Mouse (Mus musculus): ENCODE data around the gene Aaed1. TPM values are rescaled to one million over a fixed set of nuclear protein-coding genes. Genes with fewer than 3 reads are reported as not detected.
"Not testable (repeated sequence)": the region's sequence is repeated elsewhere in the genome, so short reads cannot be mapped to it uniquely, and the experiment has no call there.

The Aaed1 gene
- polyA plus RNA-seq, 1 experiment from 2014 or later, result 37.8 TPM

- WGBS (ENCODE audit: insufficient replicate concordance), result 90% methylated on average over 7 of the region's 7 CpGs
- no peak for TF ChIP-seq EP300 (IDR thresholded peaks at IDR 0.05; ENCODE audit: low read depth)
- Histone ChIP-seq H3K36me3 (replicated peaks; ENCODE audit: insufficient read depth, low read length) (0 out of 2 replicates have a peak, but pooled peaks cover 2% of the 10 kb centered on the region), H3K4me3 (ENCODE audit: low read depth, low read length) (no peak overlapping the region), H3K4me2 (ENCODE audit: low read depth, low read length) (no peak overlapping the region), H3K9ac (replicated peaks) (no peak overlapping the region), H3K4me1 (ENCODE audit: insufficient read depth) (no peaks in the 10 kb centered on the region), H3K9me3 (ENCODE audit: low read length) (no peaks in the 10 kb centered on the region), H3K27ac (ENCODE audit: low read depth) (no peak overlapping the region), H3K27me3 (ENCODE audit: insufficient read depth, low read length) (no peaks in the 10 kb centered on the region)
- DNase-seq, result no peak
- no peak for ATAC-seq
Measured at GRCm38 (mm10) chr13:64259903-64260302, 52.6 kb downstream of the Aaed1 start.

- Histone ChIP-seq H3K4me2 (ENCODE audit: low read depth, low read length) (no peak overlapping the region), H3K4me3 (ENCODE audit: low read depth, low read length) (no peak overlapping the region), H3K27ac (ENCODE audit: low read depth) (no peak overlapping the region), H3K4me1 (ENCODE audit: insufficient read depth) (no peaks in the 10 kb centered on the region), H3K9me3 (ENCODE audit: low read length) (no peaks in the 10 kb centered on the region), H3K27me3 (ENCODE audit: insufficient read depth, low read length) (no peaks in the 10 kb centered on the region), H3K36me3 (replicated peaks; ENCODE audit: insufficient read depth, low read length) (0 out of 2 replicates have a peak, but pooled peaks cover 2% of the 10 kb centered on the region), H3K9ac (replicated peaks) (no peak overlapping the region)
- DNase-seq (no peak), ATAC-seq (no peak)
- 83% methylated on average over 4 of the region's 4 CpGs for WGBS (ENCODE audit: insufficient replicate concordance)
- no peak for TF ChIP-seq CTCF (IDR thresholded peaks at IDR 0.05; ENCODE audit: low read depth)
- TF ChIP-seq EP300 (IDR thresholded peaks at IDR 0.05; ENCODE audit: low read depth), result no peak
Measured at GRCm38 (mm10) chr13:64258516-64258821, 54.0 kb downstream of the Aaed1 start.

- no peaks in the 10 kb centered on the region for H3K9me3 ChIP-seq (ENCODE audit: low read length)
- no peak overlapping the region for H3K4me2 ChIP-seq (ENCODE audit: low read depth, low read length)
- H3K9ac ChIP-seq (replicated peaks), result no peak overlapping the region
- no peak overlapping the region for H3K27ac ChIP-seq (ENCODE audit: low read depth)
- no peaks in the 10 kb centered on the region for H3K27me3 ChIP-seq (ENCODE audit: insufficient read depth, low read length)
- no peak for DNase-seq
- TF ChIP-seq CTCF (IDR thresholded peaks at IDR 0.05; ENCODE audit: low read depth), result no peak
- TF ChIP-seq EP300 (IDR thresholded peaks at IDR 0.05; ENCODE audit: low read depth), result no peak
- no peak overlapping the region for H3K4me3 ChIP-seq (ENCODE audit: low read depth, low read length)
- WGBS (ENCODE audit: insufficient replicate concordance), result 70% methylated on average over 5 of the region's 5 CpGs
- no peak for ATAC-seq
- 0 out of 2 replicates have a peak, but pooled peaks cover 2% of the 10 kb centered on the region for H3K36me3 ChIP-seq (replicated peaks; ENCODE audit: insufficient read depth, low read length)
- H3K4me1 ChIP-seq (ENCODE audit: insufficient read depth), result no peaks in the 10 kb centered on the region
Measured at GRCm38 (mm10) chr13:64257814-64258515, 54.5 kb downstream of the Aaed1 start.

- H3K4me2 ChIP-seq (ENCODE audit: low read depth, low read length), result no peak overlapping the region
- no peak overlapping the region for H3K27ac ChIP-seq (ENCODE audit: low read depth)
- H3K36me3 ChIP-seq (replicated peaks; ENCODE audit: insufficient read depth, low read length), result 0 out of 2 replicates have a peak, but pooled peaks cover 2% of the 10 kb centered on the region
- ATAC-seq (no peak), DNase-seq (no peak)
- no peaks in the 10 kb centered on the region for H3K9me3 ChIP-seq (ENCODE audit: low read length)
- 76% methylated on average over 12 of the region's 12 CpGs for WGBS (ENCODE audit: insufficient replicate concordance)
- no peak overlapping the region for H3K9ac ChIP-seq (replicated peaks)
- H3K4me1 ChIP-seq (ENCODE audit: insufficient read depth), result no peaks in the 10 kb centered on the region
- TF ChIP-seq CTCF (IDR thresholded peaks at IDR 0.05; ENCODE audit: low read depth) (no peak), EP300 (IDR thresholded peaks at IDR 0.05; ENCODE audit: low read depth) (no peak)
- H3K4me3 ChIP-seq (ENCODE audit: low read depth, low read length), result no peak overlapping the region
- no peaks in the 10 kb centered on the region for H3K27me3 ChIP-seq (ENCODE audit: insufficient read depth, low read length)
Measured at GRCm38 (mm10) chr13:64257010-64257813, 55.3 kb downstream of the Aaed1 start.

- H3K4me2 ChIP-seq (ENCODE audit: low read depth, low read length); H3K9ac ChIP-seq (replicated peaks); H3K27me3 ChIP-seq (ENCODE audit: insufficient read depth, low read length); H3K4me1 ChIP-seq (ENCODE audit: insufficient read depth); H3K36me3 ChIP-seq (replicated peaks; ENCODE audit: insufficient read depth, low read length); DNase-seq; H3K27ac ChIP-seq (ENCODE audit: low read depth); H3K9me3 ChIP-seq (ENCODE audit: low read length); ATAC-seq; H3K4me3 ChIP-seq (ENCODE audit: low read depth, low read length): not testable (repeated sequence)
- WGBS (ENCODE audit: insufficient replicate concordance), result 68% methylated on average over 10 of the region's 11 CpGs
Measured at GRCm38 (mm10) chr13:64254185-64254584, 58.3 kb downstream of the Aaed1 start.

GRCm38 (mm10) chr13:64253697-64254096 lies 58.8 kb downstream of the Aaed1 start:
- no peak overlapping the region for H3K4me3 ChIP-seq (ENCODE audit: low read depth, low read length)
- H3K9ac ChIP-seq (replicated peaks), result no peak overlapping the region
- H3K4me1 ChIP-seq (ENCODE audit: insufficient read depth), result peaks cover 6% of the 10 kb centered on the region; the same call in 1 of the 2 replicates
- H3K27ac ChIP-seq (ENCODE audit: low read depth), result no peak overlapping the region
- DNase-seq, result no peak
- H3K36me3 ChIP-seq (replicated peaks; ENCODE audit: insufficient read depth, low read length), result no peaks in the 10 kb centered on the region
- H3K4me2 ChIP-seq (ENCODE audit: low read depth, low read length), result no peak overlapping the region
- no peak for TF ChIP-seq EP300 (IDR thresholded peaks at IDR 0.05; ENCODE audit: low read depth)
- TF ChIP-seq CTCF (IDR thresholded peaks at IDR 0.05; ENCODE audit: low read depth), result no peak
- ATAC-seq, result no peak
- no peaks in the 10 kb centered on the region for H3K9me3 ChIP-seq (ENCODE audit: low read length)
- H3K27me3 ChIP-seq (ENCODE audit: insufficient read depth, low read length), result no peaks in the 10 kb centered on the region

Data from liver, postnatal 0 days (tissue).